Mouse (Mus musculus) thymus, postnatal 4 days (tissue): ENCODE measurements around the gene Olfr671.
"Not testable (repeated sequence)": the region's sequence is repeated elsewhere in the genome, so short reads cannot be mapped to it uniquely, and the experiment has no call there.

Experiments used
- DNase-seq: peaks from one replicate; pipeline ENCODE4 v3.0.0; 2021

The Olfr671 gene

GRCm38 (mm10) chr7:104979026-104979425, at the start of gene Olfr671:
Gene Olfr671 (minus strand): TSS chr7:104979126.
- no peak for DNase-seq

- no peak for DNase-seq
Observed at GRCm38 (mm10) chr7:105028360-105028759, 49.4 kb upstream of the Olfr671 start, which contains the start of gene Olfr675. Gene Olfr675 (minus strand): TSS chr7:105028460.

- no peak for DNase-seq
Observed at GRCm38 (mm10) chr7:105022530-105022929, 43.6 kb upstream of the Olfr671 start.

- DNase-seq: no peak
Observed at GRCm38 (mm10) chr7:105001929-105002328, 23.0 kb upstream of the Olfr671 start, which contains the start of gene Olfr672. Gene Olfr672 (minus strand): TSS chr7:105002029.

GRCm38 (mm10) chr7:104972507-104972906, 6.4 kb downstream of the Olfr671 start:
- DNase-seq: not testable (repeated sequence)

GRCm38 (mm10) chr7:104962520-104962919, 16.4 kb downstream of the Olfr671 start, which contains the start of gene Olfr670:
Gene Olfr670 (minus strand): TSS chr7:104962620.
- no peak for DNase-seq

GRCm38 (mm10) chr7:104950234-104950633, 28.7 kb downstream of the Olfr671 start:
- not testable (repeated sequence) for DNase-seq

- no peak for DNase-seq
Observed at GRCm38 (mm10) chr7:104933940-104934339, 45.0 kb downstream of the Olfr671 start, which contains the start of gene Olfr669. Gene Olfr669 (plus strand): TSS chr7:104934240.

- no peak for DNase-seq
Observed at GRCm38 (mm10) chr7:104927957-104928356, 51.0 kb downstream of the Olfr671 start, which contains the start of gene Olfr668. Gene Olfr668 (minus strand): TSS chr7:104928057.
